Mouse (Mus musculus): ENCODE measurements around the gene Aldh8a1.

The Aldh8a1 gene

DNA sequence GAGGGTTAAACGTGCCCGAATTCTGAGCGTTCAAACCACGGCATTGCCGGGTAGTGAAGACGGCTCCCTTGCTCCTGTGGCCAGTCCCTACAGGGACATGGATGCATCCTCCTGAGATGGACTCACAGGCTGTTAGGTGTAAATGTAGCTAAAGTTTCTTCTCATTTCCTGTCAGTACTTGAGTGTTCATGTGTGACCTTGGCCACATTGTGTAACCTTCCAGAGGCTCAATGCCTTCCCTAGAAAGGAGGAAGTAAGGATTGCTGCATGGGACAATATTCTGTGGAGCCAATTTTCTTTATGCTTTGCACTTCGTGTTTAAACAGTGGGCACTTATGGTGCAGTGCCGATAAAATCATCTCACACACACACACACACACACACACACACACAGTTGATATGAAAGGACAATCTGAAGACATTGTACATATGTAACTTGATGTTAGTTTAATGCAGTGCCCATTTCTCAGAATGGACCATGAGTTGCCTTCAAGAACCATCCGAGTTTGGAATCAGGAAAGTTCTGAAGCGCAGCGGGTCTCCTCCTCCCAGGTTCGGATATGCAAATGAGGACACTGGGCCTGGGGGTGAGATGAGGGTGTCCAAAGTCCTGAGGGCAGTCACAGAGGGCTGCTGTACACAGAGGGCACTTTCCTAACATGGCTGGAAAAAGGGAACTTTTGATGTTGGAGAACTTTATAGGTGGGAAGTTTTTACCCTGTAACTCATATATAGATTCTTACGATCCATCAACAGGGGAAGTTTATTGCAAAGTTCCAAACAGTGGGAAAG, at the start of gene Aldh8a1:
TSS of gene Aldh8a1 (plus strand) at position 610 of the 792 bp plus-strand sequence.
- DNase-seq: no peak

DNA sequence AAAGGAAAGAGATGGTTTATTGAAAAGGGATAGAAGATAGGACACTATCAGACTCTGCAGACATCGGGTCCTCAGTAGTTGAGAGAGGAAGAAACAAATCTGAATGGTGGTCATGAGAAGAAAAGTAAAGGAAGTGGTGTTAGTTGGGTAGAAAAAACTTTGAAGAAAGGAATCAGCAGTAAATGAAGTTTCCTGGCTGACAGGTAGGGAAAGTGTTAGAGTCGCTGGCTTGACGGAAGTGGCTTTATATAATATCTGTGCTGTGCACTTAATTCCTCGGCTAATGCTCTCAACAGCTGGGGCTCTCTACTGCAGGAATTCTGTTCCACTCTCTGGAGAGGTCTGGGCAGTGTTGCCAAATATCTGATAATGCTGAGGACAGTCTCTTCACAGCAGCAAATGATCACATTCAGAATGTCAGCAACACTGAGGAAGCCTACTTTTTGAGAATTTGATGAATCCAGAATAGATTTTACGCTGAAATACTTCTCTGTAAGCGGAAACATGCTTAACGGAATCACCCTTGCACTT, 49.4 kb upstream of the Aldh8a1 start:
- DNase-seq: no peak

DNA sequence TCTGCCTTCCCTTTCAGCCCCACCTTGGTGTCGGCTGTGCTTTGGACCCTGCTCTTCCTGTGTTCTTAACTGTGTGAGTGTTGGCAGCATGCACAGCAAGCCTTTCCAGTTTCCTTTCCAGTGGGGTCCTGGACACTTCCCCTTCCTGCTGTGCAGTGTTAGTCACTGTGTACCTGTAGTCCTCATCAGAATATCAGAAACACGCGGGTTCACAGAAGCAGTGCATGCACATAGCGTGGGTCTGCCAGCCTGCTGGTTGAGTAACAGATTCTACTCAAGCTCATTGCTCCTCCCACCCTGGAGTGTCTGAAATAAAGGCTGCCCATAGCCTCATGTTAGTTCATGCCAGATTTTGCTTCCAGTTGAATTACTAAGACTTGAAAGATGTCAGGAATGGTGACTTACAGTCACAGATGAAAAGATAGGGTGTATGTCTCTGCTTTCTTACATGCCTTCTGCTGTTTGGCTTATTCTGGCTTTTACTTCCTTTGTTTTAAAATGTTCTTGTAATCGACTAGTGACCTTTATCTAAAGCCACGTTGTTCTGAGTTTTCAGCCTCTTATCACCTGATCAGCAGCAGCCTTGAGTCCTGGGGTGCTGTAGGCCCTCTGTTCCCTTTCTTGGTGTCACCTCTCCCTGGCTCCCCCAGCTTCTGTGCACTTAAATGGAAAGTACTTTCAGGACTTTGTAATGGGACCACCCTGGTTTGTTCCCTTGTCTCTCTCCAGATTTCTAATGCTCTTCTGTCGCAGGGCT, 42.6 kb upstream of the Aldh8a1 start:
- no peak for DNase-seq

DNA sequence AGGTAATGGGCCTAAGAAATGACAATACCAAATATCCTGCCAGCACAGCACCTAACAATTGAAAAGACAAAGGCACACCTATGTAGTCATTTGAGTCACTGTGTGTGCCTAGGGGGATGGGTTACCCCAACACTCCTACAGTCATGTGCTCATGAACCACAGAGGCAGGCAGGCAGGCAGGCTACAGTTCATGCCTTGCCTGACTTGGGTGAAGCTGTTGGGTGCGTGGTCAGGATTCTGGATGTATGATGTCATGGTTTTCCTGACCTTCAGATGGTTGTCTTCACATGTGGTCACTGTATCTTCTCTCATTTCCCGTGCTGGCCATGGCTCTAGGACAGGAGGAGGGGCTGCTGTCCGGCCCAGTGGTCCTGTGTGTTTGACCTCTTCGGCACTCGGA, 41.6 kb upstream of the Aldh8a1 start:
- DNase-seq: no peak

DNA sequence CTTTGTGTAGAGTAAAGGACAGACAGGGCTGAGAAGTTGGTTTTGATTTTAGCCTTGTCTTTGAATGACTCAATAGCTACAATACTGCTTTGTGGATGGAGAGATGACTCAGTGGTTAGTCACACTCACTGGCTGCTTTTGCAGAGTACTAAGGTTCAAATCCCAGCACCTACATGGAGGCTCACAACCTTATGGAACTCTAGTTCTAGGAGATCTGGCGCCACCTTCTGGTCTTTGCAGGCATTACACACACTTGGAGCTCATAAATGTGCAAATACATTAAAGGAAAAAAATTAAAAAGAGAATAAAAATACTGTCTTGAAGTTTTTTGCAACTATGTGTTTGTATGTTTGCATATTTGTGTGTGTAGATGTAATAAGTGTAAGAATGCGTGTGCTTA, 39.9 kb upstream of the Aldh8a1 start:
- no peak for DNase-seq

DNA sequence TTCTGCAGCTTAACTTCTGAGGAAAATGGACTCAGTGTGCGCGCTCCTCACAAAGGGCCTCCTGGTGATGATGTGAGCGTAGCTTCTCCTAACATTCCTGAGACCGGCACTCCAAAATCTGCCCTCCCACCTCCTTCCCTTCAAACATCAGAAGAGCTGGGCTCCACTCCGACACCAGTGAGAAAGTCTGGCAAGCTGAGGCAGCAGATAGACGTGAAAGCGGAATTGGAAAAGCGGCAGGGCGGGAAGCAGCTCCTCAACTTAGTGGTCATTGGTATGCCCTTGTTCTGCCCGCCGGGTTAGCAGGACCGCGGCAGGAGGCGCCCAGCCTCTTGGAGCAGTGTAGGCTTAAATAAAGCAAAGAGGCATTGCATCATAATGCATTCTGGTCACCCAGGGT, 35.4 kb upstream of the Aldh8a1 start:
- DNase-seq: no peak

DNA sequence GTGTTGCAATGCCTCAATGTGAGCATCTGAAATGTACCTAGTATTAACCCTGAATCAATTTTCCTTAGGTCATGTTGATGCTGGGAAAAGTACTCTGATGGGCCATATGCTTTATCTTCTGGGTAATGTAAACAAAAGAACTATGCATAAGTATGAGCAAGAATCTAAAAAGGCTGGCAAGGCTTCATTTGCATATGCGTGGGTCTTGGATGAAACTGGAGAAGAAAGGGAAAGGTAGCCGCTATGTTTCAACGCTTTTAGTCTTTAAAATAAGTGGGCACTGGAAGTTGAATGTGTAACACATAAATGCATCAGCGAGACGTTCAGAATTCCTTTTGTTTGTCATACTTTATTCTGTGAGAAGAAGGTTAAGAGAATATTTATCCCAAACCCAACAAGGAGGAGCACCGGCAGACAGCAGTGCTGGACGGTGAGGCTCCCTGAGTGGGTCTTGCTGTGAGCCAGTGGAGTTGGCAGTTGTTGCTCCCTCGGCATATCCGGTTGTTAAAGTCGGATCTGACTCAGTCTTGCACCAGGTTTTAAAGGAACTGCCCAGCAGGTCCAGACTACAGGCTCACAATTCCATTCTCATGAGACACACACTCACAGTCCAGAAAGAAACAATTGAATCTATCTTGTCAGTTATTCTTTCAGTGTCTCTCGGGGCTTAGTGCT, 34.6 kb upstream of the Aldh8a1 start:
- DNase-seq: no peak

DNA sequence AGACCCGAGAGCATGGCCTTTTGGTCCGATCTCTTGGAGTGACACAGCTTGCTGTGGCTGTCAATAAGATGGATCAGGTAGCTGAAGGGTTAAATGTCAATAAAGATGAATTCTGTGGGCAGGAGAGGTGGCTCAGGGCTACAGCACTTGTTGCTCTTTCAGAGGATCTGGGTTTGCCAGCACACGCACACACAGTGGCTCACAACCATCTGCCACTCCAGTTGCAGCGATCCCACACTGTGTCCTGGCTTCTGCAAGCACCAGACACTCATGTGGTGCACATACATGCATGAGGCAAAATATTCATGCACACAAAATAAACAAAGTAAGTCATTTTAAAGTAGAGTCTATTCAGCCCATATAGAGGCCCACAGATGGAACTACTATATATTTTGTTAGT, 29.8 kb upstream of the Aldh8a1 start:
- no peak for DNase-seq

DNA sequence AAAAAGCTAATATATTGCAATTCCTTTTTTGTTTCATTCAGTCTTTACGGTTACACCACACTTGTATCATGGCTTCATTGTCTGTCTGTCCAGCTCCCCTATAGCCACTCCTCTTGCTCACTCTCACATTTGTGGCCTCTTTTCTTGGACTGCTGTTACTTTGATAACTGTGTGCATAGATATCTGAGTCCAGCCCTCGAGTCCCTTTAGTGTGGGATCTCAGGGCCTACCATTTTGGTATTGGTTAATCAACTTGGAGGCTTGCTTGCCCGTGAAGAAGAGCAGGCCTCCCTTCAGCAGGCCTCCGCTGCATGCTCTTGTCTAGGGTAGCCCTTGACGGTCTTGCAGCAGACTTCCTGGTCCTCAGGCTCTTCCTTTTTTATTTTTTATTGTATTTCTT, 27.6 kb upstream of the Aldh8a1 start:
- DNase-seq: no peak

DNA sequence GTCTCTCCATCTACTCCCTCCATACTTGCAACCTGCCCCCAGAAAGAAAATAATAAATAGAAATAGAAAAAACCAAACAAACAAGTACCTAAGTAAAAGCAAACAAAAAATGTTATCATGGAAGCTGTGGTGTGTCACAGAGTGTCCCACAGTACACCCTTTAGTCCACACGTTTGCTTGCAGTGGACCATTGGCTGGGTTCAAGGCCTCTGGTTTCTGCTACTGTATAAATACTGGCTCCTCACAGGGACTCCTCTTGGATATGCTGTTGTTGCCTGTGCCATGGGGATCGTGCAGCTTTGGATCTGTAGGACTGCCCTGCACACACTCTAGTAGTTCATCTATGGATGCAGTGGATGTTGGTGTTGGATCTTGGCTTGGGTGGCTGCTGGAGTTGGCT, 27.1 kb upstream of the Aldh8a1 start:
- DNase-seq: no peak

DNA sequence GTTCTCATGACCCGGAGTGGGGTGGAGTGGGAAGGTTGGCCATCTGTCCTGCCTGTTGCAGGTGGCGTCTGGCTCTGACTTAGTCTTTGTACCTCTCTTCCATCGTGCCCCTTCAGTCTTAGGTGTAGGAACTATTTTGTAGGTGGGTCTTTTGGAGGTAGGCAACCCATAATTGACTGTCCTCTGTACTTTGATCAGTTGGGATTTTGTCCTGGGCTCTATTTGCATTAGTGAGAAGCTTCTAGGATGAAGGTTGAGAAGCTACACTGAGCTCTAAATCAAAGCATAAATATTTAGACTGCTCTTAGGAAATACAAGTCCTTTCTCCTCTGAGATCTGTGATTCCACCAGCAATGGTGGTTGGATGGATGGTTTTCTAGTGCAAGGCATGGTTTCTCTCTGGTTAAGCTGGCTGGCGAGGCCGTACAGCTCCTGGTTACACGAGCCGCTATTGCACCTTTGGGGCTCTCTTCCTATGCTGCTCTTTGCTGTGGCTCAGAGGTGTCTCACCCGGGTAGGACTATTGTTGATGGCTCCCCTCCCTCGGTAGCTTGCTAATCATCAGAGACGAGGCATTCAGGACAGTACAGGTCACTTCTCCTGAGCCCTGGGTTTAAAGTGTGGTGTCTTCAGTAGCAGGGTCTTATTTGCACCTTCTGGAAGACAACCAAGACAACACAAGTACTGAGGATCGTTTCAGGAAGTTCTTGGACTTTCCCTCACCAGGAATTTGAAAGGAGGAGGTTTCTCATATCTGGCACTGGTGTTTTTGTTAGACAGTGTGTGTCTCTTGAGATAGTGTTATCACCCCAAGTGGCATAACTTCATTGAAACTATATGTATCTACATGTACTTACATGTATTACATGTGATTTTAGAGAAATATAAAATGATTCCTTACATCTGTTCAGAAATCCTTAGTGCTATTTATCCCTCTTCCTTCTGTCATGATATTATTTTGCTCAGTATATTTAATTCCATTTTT, 26.3 kb upstream of the Aldh8a1 start:
- DNase-seq: no peak

DNA sequence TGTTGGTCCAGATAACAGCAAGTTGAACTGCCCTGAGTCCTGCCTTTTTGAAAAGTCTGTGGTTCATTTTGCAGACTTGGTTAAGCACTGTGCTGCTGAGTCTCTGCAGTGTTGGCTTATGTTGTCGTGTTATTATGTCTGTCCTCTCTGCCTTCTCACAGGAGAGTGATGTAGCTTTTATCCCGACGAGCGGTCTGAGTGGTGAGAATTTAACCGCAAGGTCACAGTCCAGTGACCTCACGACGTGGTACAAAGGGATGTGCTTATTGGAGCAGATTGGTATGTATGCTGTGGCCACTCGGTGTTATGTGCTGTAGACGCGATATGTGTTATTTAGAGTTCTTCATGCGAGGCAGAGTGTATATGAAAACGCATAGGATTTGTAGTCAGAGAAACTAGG, 25.3 kb upstream of the Aldh8a1 start:
- DNase-seq: no peak

DNA sequence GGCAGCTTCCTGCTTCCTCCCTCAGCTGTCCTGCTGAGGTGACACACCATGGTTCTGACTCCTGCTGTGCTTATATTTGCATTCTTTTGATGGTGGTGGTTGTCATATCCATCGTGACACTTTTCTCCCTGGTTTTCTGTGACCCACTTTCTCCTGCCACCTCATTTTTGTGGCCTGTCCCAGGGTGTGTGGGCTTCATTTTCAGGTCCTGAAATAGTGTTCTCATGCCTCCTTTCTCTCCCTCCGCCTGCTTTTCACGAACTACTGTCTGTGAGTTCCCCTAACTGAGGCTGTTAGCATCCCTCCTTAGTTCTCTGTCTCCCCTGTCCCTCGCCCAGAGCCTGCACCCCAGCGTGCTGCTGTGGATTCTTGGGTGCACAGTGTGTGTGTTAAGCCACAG, 23.2 kb upstream of the Aldh8a1 start:
- DNase-seq: no peak

DNA sequence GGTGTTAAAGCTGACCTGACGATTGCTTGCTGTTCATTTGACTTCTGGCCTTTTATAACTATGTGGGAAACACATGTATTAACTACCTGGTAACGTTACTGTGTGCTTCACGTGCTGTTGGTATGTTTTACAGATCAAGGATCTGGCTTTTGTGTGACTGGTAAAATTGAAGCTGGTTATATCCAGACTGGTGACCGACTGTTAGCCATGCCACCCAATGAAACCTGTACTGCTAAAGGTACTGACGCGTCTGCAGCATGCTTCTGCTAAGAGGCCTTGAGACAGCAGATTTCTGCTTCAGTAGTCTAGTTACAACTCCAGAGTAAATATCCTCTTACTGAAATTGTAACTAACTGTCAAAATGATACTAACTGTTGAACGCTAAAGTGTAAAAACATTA, 22.6 kb upstream of the Aldh8a1 start:
- no peak for DNase-seq

DNA sequence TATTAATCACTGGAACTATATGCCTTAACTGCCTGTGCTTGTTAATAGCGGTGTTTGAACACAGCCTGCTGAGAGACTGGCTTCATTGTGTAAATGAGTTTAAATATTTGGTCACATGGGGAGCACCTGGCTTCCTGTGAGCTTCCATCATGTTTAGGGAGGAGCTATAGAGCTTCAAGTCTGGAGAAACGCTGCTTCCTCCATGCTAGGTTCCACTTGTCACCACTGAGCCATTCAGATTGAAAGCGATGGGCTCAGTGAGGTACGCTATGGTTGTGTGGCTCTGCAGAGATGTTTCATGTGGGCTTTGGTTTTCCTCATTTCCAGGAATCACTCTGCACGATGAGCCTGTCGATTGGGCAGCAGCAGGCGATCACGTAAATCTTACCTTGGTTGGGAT, 19.1 kb upstream of the Aldh8a1 start:
- no peak for DNase-seq

DNA sequence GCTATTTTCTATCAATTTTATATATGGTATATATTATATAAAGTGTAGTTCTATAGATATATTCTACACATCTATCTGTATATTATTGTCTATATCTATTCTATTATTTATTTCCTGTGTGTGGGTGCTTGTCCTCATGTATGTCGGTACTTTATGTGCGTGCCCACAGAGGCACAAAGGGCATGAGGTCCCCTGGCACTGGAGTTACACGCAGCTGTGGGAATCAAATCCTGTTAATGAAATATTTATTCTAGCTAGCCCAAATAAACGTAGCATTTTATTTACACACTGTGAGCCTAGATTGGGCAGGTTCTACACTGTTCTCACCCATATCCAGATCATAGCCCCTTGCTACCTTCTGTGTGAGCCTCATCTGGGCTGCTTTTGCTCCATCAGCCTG, 18.0 kb upstream of the Aldh8a1 start:
- no peak for DNase-seq

DNA sequence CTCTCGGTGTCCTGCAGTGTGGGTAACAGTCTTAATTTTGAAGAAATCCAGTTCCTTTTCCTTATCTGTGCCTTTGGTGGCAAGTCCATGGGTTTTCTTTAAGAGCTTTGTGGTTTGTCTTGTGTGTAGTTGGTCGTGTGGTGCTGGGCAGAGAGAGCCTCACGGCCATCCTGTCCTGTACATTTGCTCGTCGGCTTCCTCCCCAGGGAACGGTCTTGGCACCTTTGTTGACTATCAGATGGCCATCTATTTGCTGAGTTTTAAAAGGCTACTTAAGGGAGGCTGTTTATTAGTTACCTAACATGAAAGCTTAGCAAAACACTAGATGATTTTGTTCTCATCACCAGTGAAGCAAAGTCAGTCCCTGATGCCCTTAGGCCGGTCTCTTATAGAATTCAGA, 15.2 kb upstream of the Aldh8a1 start:
- DNase-seq: no peak

DNA sequence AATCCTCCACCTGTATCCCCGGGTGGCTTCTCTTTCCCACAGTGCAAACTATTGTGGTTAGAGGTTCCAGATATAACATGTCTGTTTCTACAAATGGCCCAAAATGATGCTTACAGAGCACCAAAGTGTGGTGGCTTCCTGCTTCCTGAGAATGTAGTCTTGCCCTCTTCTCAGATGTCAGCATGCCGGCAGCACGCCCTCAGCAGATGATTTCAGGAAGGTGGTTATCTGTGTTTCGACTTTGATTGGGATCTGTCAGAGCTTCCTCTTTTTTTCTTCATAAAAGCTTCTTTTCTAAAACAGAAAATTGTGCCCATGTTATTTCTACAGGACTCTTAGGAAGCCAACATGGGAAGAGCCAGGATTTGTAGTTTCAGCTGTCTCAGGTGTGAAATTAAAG, 13.8 kb upstream of the Aldh8a1 start:
- no peak for DNase-seq

DNA sequence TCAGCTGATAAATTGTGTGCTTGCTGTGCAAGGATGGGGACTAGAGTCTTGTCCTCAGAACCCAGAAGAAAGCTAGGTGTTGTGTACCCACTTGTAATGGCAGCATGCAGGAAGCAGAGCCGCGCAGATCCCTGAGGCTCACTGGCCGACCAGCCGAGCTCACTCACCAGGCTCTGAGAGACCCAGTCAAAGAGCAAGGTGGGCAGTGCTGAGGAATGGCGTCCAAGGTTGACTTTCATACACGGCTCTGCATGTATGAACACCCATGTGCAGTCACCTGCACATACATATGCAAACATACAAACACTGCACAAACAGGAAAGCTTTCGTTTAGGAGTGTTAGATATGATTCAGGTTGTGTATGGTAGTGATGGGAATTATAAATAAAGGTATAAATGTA, 12.1 kb upstream of the Aldh8a1 start:
- DNase-seq: no peak

DNA sequence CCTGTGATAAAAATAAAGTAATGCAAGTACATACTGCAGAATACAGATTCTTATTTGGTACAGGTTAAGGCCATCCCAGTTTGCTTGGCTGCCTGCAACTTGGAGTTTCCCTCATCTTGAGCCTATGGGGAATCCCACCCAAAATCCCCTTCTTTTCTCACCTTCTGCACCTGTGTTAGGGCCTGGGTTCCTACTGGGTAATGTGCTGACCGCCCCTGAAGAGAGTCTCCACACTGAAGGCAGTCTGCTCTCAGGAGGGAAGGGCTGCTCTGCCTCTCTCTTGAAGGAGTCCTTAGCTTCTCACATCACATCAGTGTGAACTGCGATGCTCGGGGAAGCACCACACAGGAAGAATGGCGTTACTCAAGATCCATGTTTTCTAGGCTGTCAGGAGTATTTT, 11.2 kb upstream of the Aldh8a1 start:
- DNase-seq: no peak

DNA sequence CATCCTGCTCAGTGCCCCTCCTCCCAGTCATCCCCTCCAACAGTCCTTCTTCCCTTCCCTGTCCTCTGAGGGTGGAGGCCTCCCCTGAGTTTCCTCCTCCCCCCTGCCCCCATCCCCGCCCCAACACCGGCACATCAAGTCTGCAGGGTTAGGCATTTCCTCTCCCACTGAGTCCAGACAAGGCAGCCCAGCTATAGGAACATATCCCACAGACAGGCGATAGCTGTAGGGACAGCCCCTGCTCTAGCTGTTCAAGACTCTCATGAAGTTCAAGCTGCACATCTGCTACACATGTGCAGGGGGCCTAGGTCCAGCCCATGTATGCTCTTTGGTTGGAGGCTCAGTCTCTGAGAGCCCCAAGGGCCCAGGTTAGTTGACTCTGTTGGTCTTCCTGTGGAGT, 10.6 kb upstream of the Aldh8a1 start:
- no peak for DNase-seq

DNA sequence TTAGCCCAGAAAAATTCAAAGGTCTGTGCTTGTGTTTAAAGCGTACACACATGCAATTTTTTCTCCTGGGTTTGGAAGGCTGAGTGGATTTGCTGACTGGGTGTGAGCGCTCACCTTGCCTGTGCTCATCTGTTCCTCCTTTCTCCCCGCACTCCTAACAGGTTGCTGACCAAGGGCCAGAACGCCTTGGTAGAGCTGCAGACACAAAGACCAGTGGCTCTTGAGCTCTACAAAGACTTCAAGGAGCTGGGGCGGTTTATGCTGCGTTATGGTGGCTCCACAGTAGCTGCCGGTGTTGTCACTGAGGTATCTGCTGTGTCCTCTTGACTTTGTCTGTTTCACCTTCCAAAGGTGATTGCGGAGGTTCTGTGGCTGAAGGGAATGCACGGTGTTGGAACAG, 9.6 kb upstream of the Aldh8a1 start:
- no peak for DNase-seq

DNA sequence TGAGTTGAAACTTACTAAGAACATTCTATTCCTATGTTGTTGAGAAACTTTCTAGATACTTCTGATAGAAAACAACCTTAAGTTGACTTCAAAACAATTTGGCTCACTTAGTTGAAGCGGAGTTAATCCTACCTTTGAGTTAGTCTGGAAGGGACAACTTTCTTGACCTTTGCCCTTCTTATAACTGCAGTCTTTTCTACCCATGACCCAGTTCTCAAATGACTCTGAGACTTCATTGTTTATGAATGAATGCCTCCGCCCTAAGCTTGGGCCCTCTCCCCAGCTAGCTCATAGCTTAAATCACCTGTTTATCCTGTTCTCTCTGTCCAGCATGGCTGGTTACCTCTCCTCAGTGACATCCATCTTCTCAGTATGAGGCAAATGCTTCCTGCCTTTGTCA, 7.5 kb upstream of the Aldh8a1 start:
- no peak for DNase-seq

All from cerebellum, adult 11-12 months (tissue).